Mouse (Mus musculus): ENCODE measurements around the gene Smg1.
"Not testable (repeated sequence)": the region's sequence is repeated elsewhere in the genome, so short reads cannot be mapped to it uniquely, and the experiment has no call there.

Smg1 gene

GRCm38 (mm10) chr7:118249563-118249962 lies 6.1 kb upstream of the Smg1 start:
- DNase-seq (ENCODE audit: low spot score in 2 of 2): no peak

GRCm38 (mm10) chr7:118248069-118248468 lies 4.6 kb upstream of the Smg1 start:
- DNase-seq (ENCODE audit: low spot score in 2 of 2): no peak

GRCm38 (mm10) chr7:118245260-118245659 lies 1.8 kb upstream of the Smg1 start:
- no peak for DNase-seq (ENCODE audit: low spot score in 2 of 2)

- peak in 1 of 2 experiments; percentile 21 for DNase-seq (ENCODE audit: low spot score in 2 of 2)
These were observed 508 bp downstream of the Smg1 start for GRCm38 (mm10) chr7:118242911-118243412.

- DNase-seq (ENCODE audit: low spot score in 2 of 2): no peak
These were observed 1.2 kb downstream of the Smg1 start for GRCm38 (mm10) chr7:118242309-118242708.

GRCm38 (mm10) chr7:118240402-118240801 lies 3.1 kb downstream of the Smg1 start:
- no peak for DNase-seq (ENCODE audit: low spot score in 2 of 2)

GRCm38 (mm10) chr7:118239996-118240395 lies 3.5 kb downstream of the Smg1 start:
- no peak for DNase-seq (ENCODE audit: low spot score in 2 of 2)

- DNase-seq (ENCODE audit: low spot score in 2 of 2): no peak
These were observed 6.5 kb downstream of the Smg1 start for GRCm38 (mm10) chr7:118236949-118237348.

- DNase-seq (ENCODE audit: low spot score in 2 of 2): no peak
These were observed 9.2 kb downstream of the Smg1 start for GRCm38 (mm10) chr7:118234236-118234635.

GRCm38 (mm10) chr7:118232613-118233012 lies 10.9 kb downstream of the Smg1 start:
- no peak for DNase-seq (ENCODE audit: low spot score in 2 of 2)

- DNase-seq (ENCODE audit: low spot score in 2 of 2): no peak
These were observed 23.7 kb downstream of the Smg1 start for GRCm38 (mm10) chr7:118219777-118220176.

- no peak for DNase-seq (ENCODE audit: low spot score in 2 of 2)
These were observed 37.1 kb downstream of the Smg1 start for GRCm38 (mm10) chr7:118206396-118206795.

- no peak for DNase-seq (ENCODE audit: low spot score in 2 of 2)
These were observed 47.7 kb downstream of the Smg1 start for GRCm38 (mm10) chr7:118195756-118196155.

- DNase-seq (ENCODE audit: low spot score in 2 of 2): no peak
These were observed 57.6 kb downstream of the Smg1 start for GRCm38 (mm10) chr7:118185878-118186277.

- DNase-seq (ENCODE audit: low spot score in 2 of 2): no peak
These were observed 58.9 kb downstream of the Smg1 start for GRCm38 (mm10) chr7:118184604-118185003.

- no peak for DNase-seq (ENCODE audit: low spot score in 2 of 2)
These were observed 62.3 kb downstream of the Smg1 start for GRCm38 (mm10) chr7:118181123-118181522.

- no peak for DNase-seq (ENCODE audit: low spot score in 2 of 2)
These were observed 63.7 kb downstream of the Smg1 start for GRCm38 (mm10) chr7:118179782-118180181.

GRCm38 (mm10) chr7:118175821-118176355 lies 67.6 kb downstream of the Smg1 start:
- no peak for DNase-seq (ENCODE audit: low spot score in 2 of 2)

GRCm38 (mm10) chr7:118170125-118170524 lies 73.3 kb downstream of the Smg1 start:
- DNase-seq (ENCODE audit: low spot score in 2 of 2): not testable (repeated sequence)

- DNase-seq (ENCODE audit: low spot score in 2 of 2): no peak
These were observed 80.5 kb downstream of the Smg1 start for GRCm38 (mm10) chr7:118163006-118163405.

- DNase-seq (ENCODE audit: low spot score in 2 of 2): no peak
These were observed 83.3 kb downstream of the Smg1 start for GRCm38 (mm10) chr7:118160121-118160520.

- no peak for DNase-seq (ENCODE audit: low spot score in 2 of 2)
These were observed 87.0 kb downstream of the Smg1 start for GRCm38 (mm10) chr7:118156461-118156860.

GRCm38 (mm10) chr7:118154150-118154549 lies 89.3 kb downstream of the Smg1 start:
- DNase-seq (ENCODE audit: low spot score in 2 of 2): no peak

GRCm38 (mm10) chr7:118143602-118144001 lies 99.9 kb downstream of the Smg1 start:
- no peak for DNase-seq (ENCODE audit: low spot score in 2 of 2)

All from cerebellum, postnatal 4 days (tissue).